Mouse (Mus musculus) spleen, postnatal 36 days (tissue): ENCODE measurements around the gene Tmem132c.

Experiments used
- DNase-seq, 2 experiments: peaks; one replicate each; pipeline ENCODE4 v3.0.0; 2022; ENCODE audit warnings: low spot score in 2 of 2, mixed read lengths in 1 of 2

Tmem132c gene

DNA sequence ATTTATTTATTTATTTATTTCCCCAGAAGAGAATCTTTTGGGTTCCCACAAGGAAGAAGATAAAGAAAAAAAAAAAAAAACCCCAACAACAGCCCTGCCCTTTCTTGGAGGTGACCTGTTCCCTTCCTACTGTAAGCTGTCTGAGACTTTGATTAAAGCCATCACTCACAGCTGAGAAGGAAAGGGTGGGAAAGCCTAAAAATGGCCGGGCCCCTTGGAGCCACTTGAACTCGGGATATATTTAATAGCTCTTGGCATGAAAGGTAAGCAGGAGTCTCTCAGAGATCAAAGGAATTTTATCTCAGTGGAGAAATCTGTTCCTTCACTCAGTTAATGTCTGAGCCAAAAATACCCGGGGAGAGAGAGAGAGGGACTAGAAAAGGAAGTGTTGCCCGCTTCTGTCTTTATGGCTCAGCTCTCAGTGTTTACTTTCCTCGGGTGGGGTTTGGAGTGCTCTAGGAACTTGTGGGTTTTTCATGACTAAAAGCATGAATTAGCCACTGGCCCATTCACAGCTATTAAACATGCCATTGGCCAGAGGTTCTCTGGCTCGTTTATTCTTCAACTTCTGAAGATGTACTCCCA is 41.0 kb downstream of the Tmem132c start:
- DNase-seq, result no peak

DNA sequence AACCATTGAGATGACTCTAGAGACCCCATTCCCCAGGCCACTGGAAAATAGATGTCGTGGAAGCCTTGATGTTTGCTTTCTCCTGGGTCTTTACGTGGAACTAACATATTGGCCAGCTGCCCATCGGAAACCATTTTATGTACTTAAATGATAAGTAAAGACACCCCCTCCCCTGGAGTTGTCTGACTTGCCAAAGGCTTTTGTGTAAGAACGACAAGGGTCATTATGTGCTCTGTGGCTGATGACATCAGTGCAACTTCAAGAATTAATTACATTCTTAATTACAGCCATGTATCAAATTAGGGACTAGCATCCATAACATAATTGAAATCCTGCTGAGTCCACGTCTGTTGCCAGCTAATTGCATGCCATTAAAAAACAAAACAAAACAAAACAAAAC is 45.3 kb downstream of the Tmem132c start:
- DNase-seq, result no peak

DNA sequence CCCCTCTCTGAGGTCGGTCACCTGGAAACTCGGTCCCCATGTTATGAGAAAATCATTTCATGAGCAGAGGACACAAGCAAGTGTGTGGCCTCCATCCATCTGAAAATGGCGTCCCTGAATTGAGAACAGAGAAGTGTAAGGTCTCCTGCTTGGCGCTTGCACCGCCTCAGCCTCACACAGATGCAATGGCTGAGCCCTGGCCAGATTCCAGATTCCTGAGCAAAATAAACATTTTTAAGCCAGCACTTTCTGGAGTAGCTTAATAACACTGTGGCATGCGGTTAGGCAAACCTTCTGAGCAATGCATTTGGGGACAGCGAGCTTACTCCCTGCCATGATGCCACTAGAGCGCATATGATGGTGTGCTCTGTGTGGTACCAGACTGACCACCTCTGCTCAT is 48.1 kb downstream of the Tmem132c start:
- no peak for DNase-seq

DNA sequence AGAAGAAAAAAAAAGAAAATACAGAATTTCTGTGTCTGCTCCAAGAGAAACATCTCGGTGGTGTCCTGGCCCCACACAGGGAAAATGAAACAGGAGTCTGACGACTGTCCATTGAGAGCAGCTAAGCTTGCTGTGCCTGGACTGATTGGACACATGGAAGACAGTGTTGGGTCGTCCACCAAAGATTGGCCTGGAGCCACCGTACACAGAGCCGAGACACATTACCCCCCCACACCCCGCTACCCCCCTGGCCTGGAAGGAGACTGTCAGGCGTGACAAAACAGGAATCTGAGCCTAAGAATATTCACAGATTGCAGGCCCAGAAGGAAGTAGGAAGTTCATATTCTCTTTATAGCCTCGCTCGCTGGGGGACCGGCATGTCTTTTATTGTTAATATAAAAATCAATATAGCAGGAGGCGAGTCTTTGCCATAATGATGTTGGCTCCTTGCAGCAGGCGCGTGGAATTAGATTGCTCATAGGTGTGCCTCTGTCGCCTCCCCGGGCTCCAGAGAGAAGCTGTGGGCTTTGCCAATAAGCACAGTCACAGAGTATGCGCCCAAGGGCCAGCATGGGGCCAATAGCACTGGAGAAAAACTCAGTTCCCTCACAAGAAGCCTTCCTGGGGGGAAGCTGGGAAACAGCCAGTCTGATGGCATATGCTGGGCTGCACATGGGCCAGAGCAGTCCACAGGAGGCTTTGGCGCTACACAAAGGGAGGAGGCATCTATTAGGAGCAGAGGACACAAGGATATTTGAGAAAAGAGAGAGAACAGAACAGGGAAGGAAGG is 49.0 kb downstream of the Tmem132c start:
- no peak for DNase-seq

DNA sequence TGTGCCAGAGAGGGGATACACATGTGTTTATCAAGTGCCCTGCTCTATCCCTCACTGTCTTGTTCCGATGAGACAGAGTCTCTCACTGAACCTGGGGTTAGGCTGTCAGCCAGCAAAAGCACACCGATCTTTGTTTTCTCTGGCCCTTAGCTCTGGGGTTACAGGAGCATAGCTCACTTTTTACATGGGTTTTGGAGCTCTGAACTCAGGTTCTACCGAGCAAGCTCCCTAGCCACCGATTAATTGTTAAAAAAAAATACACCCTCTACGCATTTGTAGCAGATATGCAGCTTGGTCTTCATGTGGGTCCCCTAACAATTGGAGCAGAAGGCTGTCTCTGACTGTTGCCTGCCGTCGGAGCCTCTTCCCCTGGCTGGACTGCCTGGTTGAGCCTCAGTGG is 50.0 kb downstream of the Tmem132c start:
- DNase-seq, result no peak

DNA sequence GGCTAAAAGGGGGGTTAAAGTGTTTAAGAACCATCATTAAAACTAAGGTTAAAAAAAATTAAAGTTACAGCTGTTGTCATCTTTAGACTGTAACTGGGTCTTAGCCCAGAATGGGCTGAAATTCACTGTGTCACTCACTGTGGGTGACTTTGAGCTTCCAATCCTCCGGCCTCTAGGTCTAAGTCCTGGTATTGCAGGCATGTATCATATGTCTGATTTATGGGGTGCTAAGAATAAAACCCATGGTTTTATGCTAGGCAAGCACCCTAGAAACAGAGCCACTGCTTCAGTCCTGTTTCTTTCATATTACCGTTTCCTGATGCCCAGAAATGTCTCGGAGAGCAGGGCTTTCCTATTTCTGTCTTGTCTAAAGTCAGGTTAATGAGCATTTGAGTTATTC is 52.1 kb downstream of the Tmem132c start:
- DNase-seq, result no peak

DNA sequence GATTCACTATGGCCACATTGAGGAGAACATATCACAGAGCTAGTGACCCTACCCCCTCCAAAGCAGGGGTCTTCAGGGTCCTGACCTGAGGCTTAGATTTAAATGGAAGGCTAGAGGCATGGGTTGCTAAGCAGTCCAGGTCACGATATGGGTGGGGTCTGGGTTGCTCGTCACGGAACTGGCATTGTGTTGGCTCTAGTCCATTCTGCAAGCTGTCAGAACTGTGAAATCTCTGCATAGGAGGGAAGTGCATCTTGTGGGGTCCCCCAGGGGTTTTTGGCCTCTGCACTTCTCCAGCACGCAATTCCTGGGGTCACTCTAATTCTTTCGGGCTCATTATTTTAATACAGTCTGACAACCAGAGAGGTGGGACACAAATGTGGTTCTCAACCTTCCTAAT is 55.9 kb downstream of the Tmem132c start:
- no peak for DNase-seq

DNA sequence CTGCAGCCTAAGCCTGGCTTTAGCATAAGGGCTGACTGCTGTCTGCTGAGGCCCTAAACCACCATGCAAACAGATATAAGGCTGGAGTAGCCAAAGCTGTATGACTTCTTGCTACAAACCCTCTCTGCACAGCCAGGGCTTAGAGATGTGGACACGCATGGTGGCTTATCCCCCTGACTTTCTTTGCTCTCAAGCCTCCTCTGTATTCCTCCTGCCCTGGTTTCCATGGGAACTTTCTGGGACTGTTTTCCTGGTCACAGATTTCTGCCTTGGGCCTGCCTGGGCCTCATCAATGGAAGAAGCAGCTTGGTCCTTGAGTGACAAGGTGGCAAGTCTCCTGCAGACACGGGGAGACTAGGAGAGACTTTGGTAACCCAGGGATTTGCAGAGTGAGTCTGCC is 56.5 kb downstream of the Tmem132c start:
- no peak for DNase-seq

DNA sequence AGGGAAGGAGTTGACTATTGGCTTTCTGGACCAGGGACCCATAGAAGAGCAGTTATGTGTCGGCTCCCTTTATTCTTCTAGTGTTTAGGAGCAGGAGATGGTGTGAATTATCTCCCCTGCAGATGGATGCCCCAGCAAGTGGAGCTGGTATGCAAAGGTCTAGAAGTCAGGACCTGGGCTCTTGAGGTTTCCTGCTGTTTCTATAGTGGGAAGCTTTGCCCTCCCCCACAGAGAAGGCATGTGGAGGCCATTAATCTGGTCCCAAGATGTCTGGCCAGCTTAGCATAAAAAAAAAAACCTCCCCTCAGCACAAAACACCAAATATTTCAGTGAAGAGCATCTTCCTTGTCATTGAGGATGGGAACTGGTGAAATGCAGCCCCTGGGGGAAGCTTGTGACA is 57.4 kb downstream of the Tmem132c start:
- no peak for DNase-seq

DNA sequence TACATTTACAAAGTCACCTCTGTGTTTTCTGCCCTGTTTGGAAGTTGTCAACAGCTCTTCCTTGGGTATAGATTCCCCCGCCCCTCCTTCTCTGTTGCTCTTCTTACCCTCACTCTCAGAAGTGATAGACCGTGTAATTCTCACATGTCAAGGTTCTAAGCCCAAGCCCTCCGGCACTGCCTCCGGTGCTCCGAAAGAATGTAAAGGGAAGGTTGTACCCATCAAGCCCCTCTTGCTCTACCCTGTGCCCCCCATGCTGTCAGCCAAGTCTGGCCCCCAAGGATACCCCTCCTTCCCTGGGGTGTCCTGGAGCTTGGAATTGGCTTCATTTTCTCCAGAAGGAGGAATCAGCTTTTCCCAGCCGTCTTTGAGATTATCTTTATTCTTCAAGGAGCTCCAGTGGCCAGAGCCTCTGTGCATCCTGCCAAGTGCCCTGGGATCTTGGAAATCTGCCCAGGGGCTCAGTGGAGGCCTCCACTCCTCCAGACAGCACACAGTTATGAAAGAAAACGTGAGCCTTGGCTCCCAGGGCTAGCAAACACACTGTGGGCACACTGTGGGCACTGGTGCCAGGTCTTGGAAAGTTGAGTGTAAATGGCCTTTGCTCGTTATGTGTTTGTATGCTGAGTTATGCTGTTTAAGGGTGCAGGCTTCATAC is 59.1 kb downstream of the Tmem132c start:
- no peak for DNase-seq

DNA sequence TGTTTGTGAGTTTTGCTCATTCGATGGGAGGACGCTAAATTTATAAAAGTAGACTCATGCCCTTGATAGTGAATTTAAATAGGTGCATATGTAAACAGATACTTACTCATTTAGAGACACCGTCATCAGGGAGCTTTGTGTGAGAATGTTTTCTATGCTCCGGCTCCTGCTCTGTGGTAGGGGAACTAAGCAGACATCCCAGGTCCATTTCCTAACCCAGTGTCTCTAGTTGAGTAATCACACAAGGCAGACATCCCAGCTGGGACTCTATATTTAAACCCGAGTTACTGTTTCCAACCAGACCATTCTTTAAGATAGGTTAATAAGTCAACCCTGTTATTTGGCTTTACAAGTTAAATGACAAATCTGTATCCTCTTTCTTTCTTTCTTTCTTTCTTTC is 63.7 kb downstream of the Tmem132c start:
- DNase-seq, result no peak

DNA sequence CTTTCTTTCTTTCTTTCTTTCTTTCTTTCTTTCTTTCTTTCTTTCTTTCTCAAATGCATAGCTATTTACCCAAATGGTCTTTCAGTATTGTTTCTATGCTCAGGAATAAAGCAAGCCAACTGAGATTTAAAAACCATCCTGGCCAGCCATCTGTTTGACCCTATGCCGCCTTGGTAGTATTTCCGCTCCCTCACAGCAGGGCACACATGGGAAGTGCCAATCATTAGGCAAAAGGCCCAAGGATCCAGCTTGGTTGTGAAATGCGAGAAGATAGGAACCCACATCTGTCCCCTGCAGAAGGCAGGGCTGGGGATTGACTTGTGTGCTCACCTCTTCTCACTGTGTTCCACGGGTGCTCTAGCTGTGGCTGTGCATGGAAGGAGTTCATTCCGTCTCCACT is 64.1 kb downstream of the Tmem132c start:
- DNase-seq, result no peak

DNA sequence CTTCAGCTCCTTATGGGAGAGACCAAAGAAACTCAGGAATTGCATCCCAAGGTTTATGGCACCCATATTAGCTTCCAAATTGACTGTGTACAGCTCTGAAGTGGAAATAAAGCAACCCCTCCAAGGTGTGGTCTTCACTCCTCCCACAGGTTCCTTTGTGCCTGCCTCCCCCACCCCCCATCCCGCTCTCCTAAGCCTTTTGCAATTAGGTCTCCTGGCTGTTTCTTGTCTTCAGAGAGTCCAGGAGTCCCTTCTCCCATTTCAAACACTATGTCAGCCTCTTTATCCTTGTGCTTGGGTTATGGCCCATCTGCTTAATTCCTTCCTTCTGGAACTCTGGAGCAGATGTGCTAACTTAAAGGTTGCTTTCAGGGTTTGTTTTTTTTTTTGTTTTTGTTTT is 65.1 kb downstream of the Tmem132c start:
- no peak for DNase-seq

DNA sequence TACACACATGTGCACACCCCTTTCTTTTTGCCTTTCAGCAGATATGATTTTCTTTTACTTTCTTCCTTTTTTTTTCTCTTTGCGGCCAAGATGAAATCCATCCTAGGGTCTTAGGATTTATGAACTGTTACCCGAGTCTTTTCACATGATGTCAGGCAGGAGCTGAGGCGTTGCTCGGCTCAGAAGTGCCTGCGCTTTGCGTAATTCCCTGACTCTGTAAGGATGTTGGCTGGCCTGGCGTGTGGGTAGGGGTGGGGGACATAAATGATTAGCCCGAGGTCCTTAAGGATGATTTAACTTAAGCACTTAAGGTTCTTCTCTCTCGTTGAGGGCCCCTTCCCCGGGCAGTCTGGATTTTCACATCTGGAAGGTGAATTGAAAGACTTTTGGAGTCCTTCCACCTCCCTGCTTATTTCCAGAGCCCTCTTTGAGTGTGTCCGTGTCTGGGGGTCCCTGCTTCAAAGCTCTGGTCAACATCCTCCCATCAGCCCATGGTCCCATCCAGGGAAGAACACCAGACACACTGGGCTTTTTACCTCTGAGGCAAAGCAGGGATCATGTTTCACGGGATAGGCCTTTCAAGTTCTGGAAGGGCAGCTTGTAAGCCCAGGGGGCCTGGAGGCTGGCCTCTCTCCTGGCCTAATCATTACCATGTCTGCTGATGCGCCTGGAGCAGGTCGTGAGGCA is 68.9 kb downstream of the Tmem132c start:
- no peak for DNase-seq

DNA sequence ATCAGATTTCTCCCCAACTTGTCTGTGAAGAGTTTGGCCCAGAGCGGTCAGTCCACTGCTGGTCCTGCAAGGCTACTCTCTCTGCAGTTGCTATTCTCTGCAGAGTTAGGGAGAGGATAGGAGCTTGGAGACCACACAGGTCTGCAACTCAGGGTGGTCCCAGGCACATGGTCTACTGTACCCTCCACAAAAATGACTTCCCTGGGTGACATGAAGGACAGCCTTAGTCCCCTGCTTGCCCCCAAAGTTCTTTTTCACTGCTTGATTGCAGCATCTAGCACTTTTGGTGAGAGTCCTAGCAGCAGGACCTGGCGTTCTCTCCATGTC is 69.4 kb downstream of the Tmem132c start:
- no peak for DNase-seq

DNA sequence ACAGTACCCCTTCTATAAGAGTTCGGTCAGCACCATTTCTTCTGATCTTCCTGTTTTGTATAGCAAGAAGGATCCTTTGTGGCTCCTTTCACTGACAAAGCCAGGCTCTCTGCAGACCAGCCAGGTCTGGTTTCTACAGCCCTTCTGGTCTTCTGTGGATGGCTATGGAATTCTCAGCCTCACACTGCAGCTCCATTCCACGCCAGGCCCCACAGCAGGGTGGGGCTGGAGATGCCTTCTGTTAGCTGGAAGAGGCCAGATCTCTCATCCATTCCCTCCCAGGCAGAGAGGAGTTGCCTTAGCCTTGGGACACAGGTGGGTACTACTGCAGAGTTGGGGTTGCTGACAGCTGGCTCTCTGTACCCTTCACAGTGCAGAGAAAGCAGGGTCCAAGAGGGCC is 72.0 kb downstream of the Tmem132c start:
- DNase-seq, result no peak

DNA sequence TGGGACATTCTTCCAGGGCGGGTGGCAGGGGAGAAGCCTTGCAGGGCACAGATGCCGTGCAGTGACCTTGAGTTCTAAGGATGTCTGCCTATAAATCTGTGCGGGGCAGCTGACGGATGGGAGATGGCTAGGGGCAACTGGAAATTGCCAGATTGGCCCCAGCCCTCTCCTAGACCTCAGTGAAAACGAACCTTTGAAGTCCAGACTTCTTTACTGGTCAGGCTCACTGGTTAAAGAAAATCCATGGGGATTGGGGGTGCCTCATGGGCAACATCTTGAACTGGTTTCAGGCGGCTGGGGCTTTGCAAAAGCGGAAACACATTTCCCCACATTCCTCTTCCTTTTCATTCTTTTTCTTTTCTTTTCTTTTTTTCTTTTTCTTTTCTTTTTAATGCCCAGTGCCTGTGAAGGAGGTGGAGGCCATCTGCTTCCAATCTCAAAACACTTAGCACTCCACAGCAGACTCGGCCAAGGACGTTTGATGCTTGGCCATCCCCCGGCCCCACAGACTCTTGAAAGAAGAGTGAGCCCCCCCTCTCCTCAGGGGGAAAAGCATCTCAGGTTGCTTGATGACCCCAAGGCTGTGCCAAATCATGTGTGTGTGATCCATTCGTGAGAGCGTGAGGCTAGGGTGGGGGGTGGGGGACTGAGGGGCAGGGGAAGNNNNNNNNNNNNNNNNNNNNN is 77.6 kb downstream of the Tmem132c start:
- DNase-seq, result no peak

DNA sequence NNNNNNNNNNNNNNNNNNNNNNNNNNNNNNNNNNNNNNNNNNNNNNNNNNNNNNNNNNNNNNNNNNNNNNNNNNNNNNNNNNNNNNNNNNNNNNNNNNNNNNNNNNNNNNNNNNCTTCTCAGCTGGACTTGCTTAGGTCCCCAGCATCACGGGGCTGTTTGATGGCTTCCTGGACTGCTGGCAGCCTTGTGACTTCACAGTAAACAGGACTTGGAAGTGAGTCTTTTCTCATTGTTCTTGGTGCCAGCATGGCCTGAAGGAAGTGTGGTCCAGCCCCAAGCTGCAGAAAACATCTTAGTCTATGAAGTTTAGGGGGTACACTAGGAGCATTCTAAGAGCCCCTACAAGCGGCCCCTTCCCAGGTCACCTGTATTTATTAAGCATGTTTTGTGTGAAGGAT is 83.0 kb downstream of the Tmem132c start:
- no peak for DNase-seq

DNA sequence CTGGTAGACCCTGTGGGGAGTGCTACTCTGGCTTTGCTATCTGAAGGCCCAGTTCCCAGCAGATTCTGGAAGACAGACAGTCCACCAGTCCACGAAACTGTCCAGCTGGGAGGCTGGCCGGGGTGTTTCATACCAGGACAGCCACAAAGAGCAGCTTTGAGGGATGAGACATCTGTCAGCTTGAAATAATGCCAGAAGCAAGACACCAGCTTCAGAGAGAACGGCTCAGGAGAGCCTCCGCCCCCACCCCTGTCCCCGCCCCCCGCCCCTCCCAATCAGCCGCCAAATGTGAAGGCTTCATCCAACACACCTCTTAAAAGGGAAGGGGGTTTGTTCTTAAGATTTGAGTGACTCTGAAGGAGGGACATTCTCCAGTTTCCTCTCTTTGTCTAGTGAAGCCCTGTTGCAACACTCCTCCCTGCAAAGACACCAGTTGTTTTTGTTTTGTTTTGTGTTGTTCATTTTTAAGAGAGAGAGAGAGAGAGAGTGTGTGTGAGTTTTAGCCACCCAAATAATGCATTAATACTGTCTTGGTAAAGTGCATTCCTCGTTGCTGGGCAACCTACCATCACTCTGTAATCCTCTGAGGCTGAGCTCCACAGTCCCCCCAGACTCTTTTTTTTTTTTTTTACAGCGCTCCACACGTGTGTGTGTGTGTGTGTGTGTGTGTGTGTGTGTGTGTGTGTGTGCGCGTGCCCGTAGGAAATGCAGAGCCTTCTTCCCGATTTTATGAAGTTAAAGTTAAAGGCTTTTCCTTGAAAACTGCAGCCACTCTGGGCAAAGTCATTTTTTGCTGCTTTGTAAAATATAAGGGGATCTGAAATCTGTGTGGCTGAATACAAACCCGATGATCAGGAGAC is 94.7 kb downstream of the Tmem132c start:
- DNase-seq, result no peak

DNA sequence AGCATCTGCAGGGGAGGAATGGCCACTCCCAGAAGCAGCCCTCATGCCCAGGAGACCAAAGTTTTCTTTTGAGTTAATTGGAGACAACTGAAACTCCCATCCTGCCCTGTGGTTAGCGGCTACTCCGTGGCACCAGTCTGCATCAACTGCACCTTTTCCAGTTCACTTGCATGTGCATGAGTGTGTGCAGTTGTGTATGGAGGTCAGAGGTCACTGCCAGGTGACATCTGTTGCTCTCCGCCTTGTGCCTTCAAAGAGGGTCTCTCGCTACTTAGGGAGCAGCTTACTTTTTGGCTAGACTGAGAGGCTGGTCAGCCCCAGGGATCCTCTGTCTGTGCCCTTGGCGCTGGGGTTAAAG is 95.3 kb downstream of the Tmem132c start:
- DNase-seq, result no peak

DNA sequence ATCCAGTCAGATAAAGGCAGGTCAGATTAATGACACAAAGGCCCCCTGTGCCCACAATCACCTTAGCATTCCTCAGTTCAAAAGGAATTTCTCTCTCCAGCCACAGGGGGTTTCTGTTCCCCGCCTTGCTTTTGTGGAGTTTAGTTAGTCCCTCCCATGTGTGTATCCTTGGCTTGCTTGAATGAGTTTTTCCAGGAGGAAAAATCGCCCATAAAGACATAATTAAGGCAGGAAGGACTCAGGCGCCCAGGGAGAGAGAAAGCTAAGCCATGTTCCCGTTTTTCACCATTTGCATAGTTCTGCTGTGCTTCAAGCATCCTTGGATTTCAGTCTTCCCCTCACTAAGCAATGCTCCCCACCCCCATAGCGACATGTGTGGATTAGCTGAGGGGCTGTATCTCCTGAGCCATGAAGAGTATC is 97.4 kb downstream of the Tmem132c start:
- DNase-seq, result no peak
